Mouse (Mus musculus) c-Kit-positive CD71-positive TER-119-positive erythroid progenitor cells, embryonic 14.5 days (primary cell): ENCODE data around the gene Dock10.

ENCODE experiments used
- DNase-seq: peaks from one replicate; pipeline ENCODE4 v3.0.0-alpha.2; 2013; ENCODE audit warnings: low spot score

The Dock10 gene

DNA sequence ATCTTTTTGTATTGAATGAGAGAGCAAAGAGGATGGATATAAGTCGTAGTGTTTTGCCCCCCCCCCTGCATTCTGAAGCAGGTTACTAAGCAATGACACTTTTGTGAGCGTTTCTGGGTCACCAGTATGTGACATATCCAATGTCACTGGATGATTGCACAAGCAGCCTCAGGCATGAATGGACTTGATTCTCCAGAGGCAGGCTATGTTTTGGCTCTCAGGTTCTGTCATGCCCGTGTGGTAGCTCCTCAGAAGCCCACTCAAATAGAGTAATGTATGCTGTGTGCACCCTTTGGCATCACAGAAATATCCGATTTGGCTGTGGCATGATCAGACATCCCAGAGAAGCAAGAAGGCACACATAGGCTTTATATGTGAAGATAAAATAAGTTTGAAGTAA lies 150.8 kb downstream of the Dock10 start:
- DNase-seq, result no peak

DNA sequence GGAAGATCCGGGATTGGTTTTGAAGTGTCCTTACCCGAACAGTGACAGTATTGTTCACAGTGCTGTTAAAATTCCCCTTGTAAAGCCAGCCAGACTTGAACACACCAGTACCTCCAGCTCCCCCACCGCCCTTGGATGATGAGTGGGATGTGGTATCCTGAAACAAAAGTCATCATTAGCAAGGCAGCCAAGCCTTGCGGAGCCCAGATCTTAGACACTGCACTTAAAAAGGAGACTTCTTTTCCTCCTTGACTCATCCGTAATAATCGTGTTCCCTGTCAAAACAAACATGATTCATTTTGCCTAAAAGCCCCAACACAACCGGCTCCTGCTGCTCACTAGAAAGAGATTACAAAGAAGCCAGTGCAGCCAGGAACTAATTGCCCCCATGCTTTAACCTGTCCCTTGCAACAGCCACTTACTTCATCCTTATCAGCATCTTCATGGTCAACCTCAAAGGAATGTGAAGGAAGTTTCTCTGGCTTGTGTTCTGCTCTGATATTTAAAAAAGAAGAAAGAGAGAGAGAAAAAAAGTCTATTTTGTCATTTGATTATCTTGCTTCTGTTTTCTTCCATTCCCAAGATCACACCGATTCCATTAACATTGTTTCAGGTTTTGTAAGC lies 152.1 kb downstream of the Dock10 start:
- DNase-seq, result no peak

DNA sequence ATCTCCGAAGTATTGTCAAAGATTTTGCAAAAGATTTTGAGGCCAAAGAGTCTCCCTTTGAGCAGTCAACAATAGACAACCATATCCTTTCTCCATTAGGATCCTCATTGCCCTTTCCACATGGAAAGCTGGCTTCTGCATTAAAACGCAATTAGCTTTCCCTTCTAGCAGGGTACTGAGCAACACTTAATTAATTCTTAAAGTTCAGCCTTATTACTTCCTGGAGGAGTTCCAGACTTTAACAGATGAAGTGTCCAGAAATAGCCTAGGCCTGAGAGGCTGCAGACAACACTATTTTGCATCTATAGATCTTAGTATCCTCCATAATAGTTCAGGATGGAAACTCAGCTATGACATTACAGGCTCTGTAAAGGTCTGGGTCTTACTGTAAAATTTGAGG lies 154.0 kb downstream of the Dock10 start:
- DNase-seq, result no peak

DNA sequence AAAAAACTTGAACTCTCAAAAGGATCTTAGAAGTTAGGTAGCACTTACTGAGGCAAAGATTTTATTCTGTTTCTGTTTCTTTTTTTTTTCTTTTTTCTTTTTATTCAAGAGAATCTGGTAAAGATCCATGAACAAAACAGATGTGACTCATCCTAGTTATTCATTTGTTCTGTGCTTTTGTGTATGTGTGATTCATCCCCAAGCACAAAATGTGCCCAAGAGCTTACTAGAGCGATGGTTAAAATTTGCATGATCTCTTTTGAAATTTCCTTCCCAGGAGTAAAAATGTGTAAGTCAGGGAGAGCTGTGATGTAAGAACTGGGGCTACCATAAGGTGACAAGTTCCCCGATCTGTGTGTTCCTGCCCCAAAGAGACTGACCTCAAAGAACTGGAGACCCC lies 155.2 kb downstream of the Dock10 start:
- DNase-seq, result no peak

DNA sequence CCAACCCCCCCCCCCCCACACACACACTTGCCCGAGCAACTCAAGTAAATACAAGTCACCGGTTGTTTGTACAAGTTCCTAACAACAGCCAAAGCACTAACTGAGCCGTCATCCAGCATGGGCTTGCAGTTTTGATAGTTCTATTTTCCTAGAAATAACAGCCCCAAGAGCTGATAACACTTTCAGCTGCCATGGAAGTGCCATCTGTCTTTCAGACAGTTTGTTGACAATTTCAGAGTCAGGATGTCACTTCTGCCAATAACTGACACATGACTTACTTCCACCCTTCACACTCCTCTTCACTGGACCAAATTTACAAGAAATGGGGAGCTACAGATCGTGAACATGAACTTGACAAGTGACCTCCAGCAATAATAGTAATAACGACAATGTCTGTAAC lies 175.0 kb downstream of the Dock10 start:
- DNase-seq, result peak; percentile 17

DNA sequence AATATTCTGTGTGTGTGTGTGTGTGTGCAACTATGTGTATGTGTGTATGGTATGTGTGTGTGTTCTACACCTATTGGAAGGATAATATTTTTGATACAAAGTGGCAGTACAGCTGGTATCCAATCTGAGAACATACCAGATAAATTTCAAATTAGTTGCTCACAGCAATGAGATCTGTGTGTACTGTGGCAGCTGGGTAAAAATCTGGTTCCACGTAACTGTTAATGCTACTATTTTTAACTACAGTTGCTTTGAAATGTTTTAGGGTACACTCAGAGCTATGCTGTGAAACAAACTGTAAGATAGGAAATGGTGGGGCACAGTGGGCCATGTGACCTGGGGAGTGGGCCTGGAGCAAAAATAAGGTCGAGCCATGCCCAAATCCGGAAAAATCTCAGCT lies 176.1 kb downstream of the Dock10 start:
- DNase-seq, result no peak

DNA sequence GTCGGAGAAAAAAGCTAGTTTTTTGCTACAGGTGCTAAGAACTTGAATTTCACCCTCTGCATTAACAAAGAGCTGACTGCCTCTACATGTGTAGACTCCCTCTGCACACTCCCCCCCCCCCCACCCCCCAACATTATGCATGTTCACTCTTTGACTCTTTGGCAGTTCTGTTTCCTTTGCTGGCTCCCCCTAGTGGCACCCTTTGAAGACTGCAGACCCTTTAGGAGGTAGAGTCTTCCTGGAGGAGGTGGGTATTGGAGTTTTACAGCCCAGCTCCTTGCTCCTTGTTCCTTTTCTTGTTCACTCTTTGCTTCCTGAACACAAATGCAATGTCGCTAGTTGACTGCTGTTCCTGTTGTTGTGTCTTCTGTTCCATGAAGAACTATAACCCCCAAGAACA lies 181.4 kb downstream of the Dock10 start:
- peak; percentile 19 for DNase-seq

DNA sequence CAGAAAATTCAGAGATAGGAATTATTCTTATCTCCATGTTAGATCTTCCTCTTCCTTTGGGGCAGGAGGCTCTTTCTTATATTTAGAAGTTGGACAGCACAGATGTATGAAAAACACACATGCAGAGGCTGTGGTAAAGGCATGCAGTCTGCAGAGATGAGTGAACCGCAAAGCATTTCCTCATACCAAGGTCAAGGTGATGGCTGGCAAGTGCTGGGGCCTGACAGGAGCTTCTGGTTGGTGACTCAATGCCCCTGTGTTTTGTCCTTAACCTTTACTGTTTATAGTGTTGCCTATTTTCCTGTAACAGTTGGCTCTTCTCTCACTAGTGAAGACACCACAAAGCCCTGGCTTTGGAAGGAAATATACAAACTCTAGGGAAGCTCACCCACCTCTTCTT lies 201.9 kb downstream of the Dock10 start:
- no peak for DNase-seq

DNA sequence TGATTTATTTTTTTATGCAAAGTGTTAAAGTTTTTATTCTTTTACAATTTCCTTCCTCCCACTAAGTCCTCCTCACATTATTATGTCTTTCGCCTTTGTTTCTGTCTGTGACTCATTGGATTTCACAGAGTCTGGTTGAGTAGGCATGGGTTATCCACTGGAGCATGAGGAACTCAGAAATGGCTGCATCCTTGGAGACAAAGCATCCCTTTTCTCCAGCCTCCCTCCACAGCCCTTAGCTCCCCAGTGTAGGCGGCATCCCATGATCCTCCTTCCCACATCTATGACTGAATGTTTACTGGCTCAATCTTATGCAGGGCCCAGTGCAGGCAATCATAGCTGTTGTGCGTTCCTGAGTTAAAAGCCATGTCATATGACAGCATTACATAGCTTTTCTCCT lies 216.8 kb downstream of the Dock10 start:
- DNase-seq, result no peak

DNA sequence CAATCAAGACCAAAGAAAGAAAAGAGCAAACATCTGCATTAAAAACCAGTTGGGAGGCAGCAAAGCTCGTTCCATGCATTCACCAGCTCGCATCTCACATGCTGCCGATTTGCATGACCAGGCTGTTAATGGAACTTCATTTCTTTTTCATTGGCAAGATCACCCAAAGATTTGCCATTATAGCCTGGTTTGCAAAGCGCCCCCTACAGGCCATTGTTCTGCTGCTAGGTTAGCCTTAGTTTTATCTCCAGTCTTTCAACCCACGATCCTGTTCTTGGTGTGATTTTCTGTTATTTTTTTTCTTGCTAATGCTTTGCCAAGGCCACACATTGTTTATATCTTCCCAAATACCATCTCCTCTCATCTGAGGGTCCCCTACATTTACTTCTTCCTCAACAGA lies 236.1 kb downstream of the Dock10 start:
- DNase-seq, result no peak

DNA sequence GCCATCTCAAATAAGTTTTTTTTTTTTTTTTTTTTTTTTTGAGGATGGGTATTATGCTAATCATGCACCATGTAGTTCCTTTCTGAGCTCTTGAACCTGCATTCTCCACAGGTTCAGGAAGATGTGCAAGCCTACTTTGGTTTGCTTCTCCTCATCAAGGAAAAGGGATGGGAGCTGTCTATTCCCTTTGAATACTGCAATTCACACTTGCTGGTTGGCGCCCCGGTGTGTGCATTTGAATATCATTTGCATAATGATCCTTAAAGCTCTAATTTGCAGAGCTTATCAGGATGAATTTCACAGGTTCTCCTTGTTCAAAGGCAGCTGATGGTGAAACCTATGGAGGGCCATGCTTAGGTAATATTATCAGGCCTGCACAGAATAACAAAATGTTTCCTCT lies 237.9 kb downstream of the Dock10 start:
- DNase-seq, result no peak

DNA sequence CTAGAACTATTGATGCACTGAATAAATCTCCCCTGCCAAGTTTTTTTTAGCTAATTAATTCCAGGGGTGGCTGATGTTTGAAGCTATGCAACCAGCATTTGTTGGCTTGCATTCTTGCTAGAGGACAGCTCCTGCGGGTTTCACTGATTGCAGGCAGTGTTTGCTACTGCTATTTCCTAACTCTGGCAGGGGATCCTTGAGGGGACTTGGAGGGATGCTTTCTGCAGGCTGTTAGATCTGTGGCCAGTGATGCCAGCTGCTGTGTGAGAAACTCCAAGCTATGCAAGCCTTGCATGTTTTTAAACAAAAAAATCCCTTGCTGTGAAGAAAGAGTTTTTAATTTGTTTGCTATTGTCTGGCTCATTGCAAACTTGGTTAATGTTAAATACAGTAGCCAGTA lies 238.4 kb downstream of the Dock10 start:
- no peak for DNase-seq

DNA sequence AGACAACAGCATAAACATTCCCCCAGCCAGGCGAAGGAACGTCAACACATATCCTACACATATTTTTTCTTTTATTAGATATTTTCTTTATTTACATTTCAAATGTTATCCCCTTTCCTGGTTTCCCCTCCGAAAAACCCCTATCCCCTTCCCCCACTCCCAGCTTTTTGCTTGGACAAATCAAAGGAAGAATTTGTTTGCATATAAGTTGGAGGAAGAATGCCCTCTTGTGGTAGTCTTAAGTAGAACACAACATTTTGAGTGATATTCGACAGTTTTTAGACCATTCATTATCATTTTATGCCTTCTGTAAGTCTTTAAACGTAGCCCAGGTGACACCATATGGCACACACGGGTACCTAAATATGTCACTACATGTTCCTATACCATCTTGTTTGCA lies 242.5 kb downstream of the Dock10 start:
- no peak for DNase-seq

DNA sequence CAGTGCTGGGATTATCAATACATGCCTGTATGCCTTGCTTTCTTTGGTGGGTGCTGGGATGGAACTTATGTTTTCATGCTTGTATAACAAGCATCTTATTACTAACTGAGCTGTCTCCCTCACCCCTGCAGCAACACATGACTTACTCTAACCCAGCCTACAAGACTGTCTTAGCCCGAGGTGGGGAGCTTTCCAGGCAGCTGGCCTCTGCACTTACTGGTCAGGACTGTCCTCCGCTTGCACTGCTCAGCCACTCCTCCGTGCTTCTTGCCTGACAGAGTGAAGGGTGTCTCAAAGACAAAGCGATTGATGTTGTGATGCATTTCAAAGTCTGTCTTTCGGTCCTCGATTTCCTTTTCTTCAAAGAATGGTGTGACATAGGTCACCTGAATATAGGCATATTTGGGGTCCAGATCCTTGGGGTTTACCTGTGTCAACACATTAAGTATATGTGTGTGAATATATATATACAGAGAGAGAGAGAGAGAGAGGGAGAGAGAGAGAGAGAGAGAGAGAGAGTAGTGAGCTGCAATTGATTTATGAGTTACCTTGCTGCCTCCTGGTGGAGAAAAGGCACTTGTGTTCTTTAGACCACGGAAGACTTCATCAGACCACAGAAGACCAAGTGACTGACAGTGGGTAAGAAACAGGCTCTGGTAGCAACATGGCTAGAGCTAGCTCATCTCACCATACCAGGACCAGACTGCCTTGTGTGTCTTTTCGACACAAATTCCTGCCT lies 245.9 kb downstream of the Dock10 start:
- DNase-seq, result no peak

DNA sequence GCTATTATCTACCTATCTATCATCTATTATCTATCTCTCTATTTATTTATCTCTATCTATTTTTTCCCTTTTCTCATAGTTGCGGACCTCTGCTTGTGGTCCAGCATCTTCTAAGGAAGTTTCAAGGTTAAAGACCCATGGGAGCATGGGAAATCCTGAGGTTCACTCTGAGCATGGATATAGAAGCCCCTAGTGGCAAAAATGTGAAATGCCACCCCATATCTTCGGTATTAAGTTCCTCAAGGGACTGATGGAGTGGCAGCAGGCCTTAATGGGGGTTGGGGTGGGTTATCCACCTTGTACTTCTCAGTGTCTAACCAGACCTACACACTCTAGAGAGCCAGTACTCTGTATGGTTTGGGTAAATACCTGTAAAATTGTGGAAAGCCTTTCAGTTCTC lies 253.6 kb downstream of the Dock10 start:
- no peak for DNase-seq

DNA sequence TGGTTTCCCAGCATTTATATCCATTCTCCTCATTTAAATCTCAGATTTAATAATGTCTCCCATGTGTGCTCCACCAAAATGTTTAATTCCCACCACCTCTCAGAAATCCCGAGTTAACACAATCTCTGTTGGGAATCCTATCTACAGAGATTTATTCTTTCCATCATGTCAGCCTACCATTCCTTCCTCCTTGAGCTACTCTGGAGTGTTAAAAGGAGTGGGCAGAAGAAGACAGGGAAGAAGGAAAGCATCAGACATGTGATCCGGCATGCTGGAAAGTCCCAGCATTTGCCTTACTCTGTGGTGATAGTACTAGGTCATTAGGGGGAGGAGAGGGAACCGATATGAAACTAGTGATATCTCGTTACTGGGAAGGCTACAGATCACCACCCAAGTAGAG lies 254.2 kb downstream of the Dock10 start:
- DNase-seq, result no peak

DNA sequence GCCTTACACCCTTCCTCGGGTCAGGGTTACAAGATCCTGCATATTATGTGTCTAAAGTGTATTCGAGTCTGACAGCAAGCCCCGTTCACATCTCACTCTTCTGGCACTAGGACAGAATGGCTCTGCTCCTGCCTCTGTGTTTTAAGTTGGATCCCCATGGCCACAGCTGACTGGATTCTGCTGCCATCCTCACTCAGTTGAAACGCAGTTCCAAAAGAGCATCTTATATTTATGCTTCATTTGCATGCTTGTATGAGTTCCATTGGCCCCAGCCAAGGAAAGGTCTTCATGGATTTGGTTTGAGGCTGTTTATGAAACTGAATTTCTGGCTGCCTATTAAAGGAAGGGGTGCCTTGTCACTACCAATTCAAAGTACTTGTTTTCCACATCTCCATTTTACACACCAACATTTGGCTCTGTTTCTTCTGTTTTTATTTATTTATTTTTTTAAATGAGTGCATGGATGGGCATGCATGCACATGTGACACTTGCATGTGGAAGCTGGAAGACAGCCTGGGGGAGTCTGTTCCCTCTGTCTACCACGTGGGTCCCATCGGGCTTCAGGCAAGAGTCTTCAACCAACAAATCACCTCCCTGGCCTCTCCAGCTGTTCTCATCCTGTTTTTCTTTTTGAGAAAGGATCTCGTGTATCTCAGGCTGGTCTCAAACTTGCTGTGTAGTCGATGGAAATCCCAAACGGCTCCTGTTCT lies 255.7 kb downstream of the Dock10 start:
- no peak for DNase-seq

DNA sequence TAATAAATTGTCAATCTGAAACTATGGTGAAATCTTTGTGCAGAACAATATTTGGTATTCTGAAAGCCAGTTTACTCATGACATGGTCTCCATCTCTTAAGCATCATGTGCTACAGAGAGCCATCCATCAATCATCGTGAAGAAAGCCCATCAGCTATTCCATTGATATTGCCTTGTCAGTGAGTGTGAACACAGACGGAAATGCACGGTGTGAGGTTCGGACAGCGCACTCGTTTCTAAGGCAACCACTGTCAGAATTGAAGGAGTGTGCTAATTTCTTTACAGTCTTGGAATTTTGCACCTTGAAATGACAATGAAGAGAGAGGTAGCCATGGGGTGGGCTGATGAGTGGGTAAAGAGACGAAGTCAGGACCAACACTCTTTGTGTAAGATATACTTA lies 259.1 kb downstream of the Dock10 start:
- no peak for DNase-seq

DNA sequence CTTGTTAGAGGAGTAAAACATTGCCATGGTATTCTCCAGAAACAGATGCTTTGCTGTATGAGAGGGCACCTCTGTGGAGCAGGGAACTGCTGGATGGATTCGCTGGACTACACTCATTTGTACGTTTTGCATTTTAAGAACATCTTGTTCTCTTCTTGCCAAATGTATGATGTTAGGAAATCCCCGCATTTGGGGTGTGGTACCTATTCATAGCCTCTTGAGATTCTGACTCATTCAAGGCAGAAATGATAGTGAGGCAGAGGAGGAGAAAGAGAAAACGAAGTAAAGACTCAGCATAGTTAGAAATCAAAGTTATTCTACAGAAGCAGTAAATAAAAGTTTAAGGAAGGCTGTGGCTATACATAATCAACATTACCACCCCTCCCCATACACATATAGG lies 262.0 kb downstream of the Dock10 start:
- DNase-seq, result no peak

DNA sequence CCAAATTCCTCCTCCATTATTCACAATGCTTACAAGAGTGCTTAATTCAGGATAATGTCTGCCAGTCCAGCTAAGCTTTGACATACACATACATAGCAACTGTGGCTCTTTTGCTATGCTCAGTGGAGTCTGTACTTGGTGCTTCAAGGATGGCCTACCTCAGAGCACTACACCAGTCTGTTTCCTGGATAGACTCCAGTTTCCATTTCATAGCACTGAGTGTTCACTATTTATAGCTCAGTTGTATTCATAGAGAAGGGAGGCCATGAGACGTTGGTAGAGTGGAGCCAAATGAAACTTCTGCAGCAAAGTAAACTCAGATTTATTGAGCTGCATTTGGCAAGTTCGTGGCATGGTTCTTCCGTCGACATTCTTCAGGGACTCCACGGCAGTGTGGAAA lies 274.9 kb downstream of the Dock10 start:
- no peak for DNase-seq

DNA sequence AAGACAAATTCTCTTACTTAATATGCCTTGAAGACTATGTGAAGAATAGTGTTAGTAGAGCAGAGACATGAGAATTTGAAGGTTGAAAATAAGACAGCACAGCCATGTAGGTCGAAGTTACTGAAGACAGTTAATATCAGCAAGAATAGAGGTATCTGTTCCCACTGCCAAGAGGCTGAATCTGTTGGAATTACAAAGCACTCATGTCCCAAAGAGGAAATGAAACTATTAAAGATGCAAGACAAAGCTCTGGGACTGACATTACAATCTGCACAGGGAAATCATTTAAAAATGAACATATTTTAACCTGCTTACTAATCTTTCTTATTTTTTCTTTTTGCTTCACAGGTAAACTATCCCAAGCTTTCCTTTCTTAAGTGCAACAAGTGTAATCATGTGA lies 283.4 kb downstream of the Dock10 start:
- DNase-seq, result no peak

DNA sequence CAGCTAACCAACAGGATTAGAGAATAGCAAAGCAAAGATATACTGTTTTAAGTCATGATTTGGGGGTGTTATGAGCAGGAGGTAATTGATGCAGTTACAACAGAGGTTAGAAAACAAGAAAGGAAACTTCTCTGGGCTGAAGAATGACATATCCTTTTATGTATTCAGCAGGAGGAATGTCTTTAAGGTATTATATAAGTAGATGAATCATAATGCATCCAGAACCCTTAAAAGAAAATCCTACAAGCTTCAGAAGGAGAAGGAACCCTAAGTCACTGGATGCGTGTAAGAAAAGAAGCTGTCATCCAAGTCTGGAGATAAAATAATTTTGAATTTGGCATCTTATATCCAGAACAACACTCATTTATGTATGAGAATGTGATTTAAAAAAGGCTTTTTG lies 285.9 kb downstream of the Dock10 start:
- DNase-seq, result no peak

DNA sequence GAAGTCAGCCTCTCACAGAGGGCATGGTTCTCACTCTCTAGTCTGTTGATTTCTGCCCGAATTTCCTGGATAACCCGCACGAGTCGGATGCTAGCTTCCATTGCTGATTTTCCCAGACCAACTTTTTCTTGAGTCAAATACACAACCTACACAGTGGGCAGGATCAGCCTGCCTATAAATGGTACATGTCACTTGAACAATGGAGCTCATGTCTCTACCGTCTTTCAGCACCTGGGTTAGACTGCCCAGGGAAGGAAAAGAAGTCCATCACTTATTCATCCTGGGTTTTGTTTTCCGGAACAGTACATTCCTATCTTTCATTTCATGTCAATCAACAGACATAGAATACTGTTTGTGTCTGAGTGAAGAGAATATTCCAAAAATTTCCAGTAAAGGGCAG lies 297.0 kb downstream of the Dock10 start, which contains the start of gene Gm45261:
Gene Gm45261, minus strand, starts transcription at position 101 of the 400 bp plus-strand sequence.
- DNase-seq, result no peak
